Mouse (Mus musculus): ENCODE data around the gene Adat3. TPM values are rescaled to one million over a fixed set of nuclear protein-coding genes. Genes with fewer than 3 reads are reported as not detected.
A peak's percentile ranks its signal among the peaks of the same experiment; 100 is the strongest.

Adat3 gene
- polyA plus RNA-seq, 1 experiment from 2014 or later: 7.6 TPM

- no peaks in the 10 kb centered on the region for H3K27me3 ChIP-seq
- no peak overlapping the region for H3K27ac ChIP-seq
- no peak overlapping the region for H3K4me2 ChIP-seq (replicated peaks)
- peaks cover 52% of the 10 kb centered on the region for H3K36me3 ChIP-seq
- no peak overlapping the region for H3K9ac ChIP-seq
- ATAC-seq (ENCODE audit: low FRiP score, low read depth): no peak
- 66% methylated on average over 12 of the region's 12 CpGs for WGBS
- no peaks in the 10 kb centered on the region for H3K9me3 ChIP-seq
- peaks cover 26% of the 10 kb centered on the region for H3K4me1 ChIP-seq
- H3K4me3 ChIP-seq: no peak overlapping the region
Measured at GRCm38 (mm10) chr10:80584045-80584488, 18.6 kb upstream of the Adat3 start.

- peaks cover 28% of the 10 kb centered on the region for H3K4me1 ChIP-seq
- peak overlapping the region; percentile 28; the same call in 1 of the 2 replicates for H3K27ac ChIP-seq
- no peak for ATAC-seq (ENCODE audit: low FRiP score, low read depth)
- H3K4me2 ChIP-seq (replicated peaks): peak overlapping the region; percentile 4
- H3K27me3 ChIP-seq: no peaks in the 10 kb centered on the region
- H3K9ac ChIP-seq: no peak overlapping the region
- H3K9me3 ChIP-seq: no peaks in the 10 kb centered on the region
- WGBS: 75% methylated on average over 12 of the region's 12 CpGs
- peaks cover 52% of the 10 kb centered on the region for H3K36me3 ChIP-seq
- no peak overlapping the region for H3K4me3 ChIP-seq
Measured at GRCm38 (mm10) chr10:80584642-80585552, 17.8 kb upstream of the Adat3 start.

GRCm38 (mm10) chr10:80585581-80585980 is 17.1 kb upstream of the Adat3 start:
- H3K4me1 ChIP-seq: peaks cover 28% of the 10 kb centered on the region
- H3K27me3 ChIP-seq: no peaks in the 10 kb centered on the region
- H3K4me3 ChIP-seq: no peak overlapping the region
- H3K9ac ChIP-seq: 0 out of 2 replicates have a peak overlapping the region, but pooled peaks have one; percentile 0
- WGBS: 95% methylated on average over 8 of the region's 8 CpGs
- H3K36me3 ChIP-seq: peaks cover 52% of the 10 kb centered on the region
- no peaks in the 10 kb centered on the region for H3K9me3 ChIP-seq
- ATAC-seq (ENCODE audit: low FRiP score, low read depth): no peak
- H3K27ac ChIP-seq: no peak overlapping the region
- peak overlapping the region; percentile 0 for H3K4me2 ChIP-seq (replicated peaks)

GRCm38 (mm10) chr10:80586407-80587304 is 16.0 kb upstream of the Adat3 start:
- H3K36me3 ChIP-seq: peaks cover 47% of the 10 kb centered on the region
- H3K9ac ChIP-seq: peak overlapping the region; percentile 25; the same call in 1 of the 2 replicates
- peak overlapping the region; percentile 0 for H3K4me2 ChIP-seq (replicated peaks)
- H3K27me3 ChIP-seq: no peaks in the 10 kb centered on the region
- H3K27ac ChIP-seq: peak overlapping the region; percentile 39; the same call in 1 of the 2 replicates
- H3K9me3 ChIP-seq: no peaks in the 10 kb centered on the region
- H3K4me3 ChIP-seq: peak overlapping the region; percentile 14; the same call in 1 of the 2 replicates
- no peak for ATAC-seq (ENCODE audit: low FRiP score, low read depth)
- 94% methylated on average over 44 of the region's 51 CpGs for WGBS
- H3K4me1 ChIP-seq: peaks cover 28% of the 10 kb centered on the region

- 50% methylated on average over 4 of the region's 4 CpGs for WGBS
- Histone ChIP-seq H3K4me1 (peaks cover 28% of the 10 kb centered on the region), H3K27me3 (no peaks in the 10 kb centered on the region), H3K4me2 (replicated peaks) (peak overlapping the region; percentile 0), H3K36me3 (peaks cover 41% of the 10 kb centered on the region), H3K27ac (peak overlapping the region; percentile 39; the same call in 1 of the 2 replicates), H3K9ac (peak overlapping the region; percentile 25; the same call in 1 of the 2 replicates), H3K4me3 (no peak overlapping the region), H3K9me3 (no peaks in the 10 kb centered on the region)
- ATAC-seq (ENCODE audit: low FRiP score, low read depth): no peak
Measured at GRCm38 (mm10) chr10:80587305-80587657, 15.4 kb upstream of the Adat3 start.

- H3K4me2 ChIP-seq (replicated peaks): peak overlapping the region; percentile 98
- peaks cover 23% of the 10 kb centered on the region for H3K36me3 ChIP-seq
- no peaks in the 10 kb centered on the region for H3K9me3 ChIP-seq
- H3K27me3 ChIP-seq: no peaks in the 10 kb centered on the region
- peaks cover 28% of the 10 kb centered on the region for H3K4me1 ChIP-seq
- WGBS: 16% methylated on average over 12 of the region's 12 CpGs
- peak overlapping the region; percentile 92 for H3K4me3 ChIP-seq
- peak overlapping the region; percentile 96 for H3K9ac ChIP-seq
- H3K27ac ChIP-seq: 0 out of 2 replicates have a peak overlapping the region, but pooled peaks have one; percentile 6
- no peak for ATAC-seq (ENCODE audit: low FRiP score, low read depth)
Measured at GRCm38 (mm10) chr10:80589127-80589878, 13.4 kb upstream of the Adat3 start.

- Histone ChIP-seq H3K36me3 (peaks cover 15% of the 10 kb centered on the region), H3K4me2 (replicated peaks) (peak within 1 kb of the TSS; percentile 98), H3K4me3 (peak within 1 kb of the TSS; percentile 92), H3K27me3 (no peaks in the 10 kb centered on the region), H3K4me1 (peaks cover 23% of the 10 kb centered on the region), H3K27ac (peak within 1 kb of the TSS; percentile 6; the same call in 1 of the 2 replicates), H3K9me3 (no peaks in the 10 kb centered on the region), H3K9ac (peak within 1 kb of the TSS; percentile 96)
- peak; percentile 96 for ATAC-seq (ENCODE audit: low FRiP score, low read depth)
- WGBS: under 1% methylated on average over 64 of the region's 73 CpGs
Measured at GRCm38 (mm10) chr10:80589879-80590854, 12.5 kb upstream of the Adat3 start, which contains the start of gene Abhd17a. TSS of gene Abhd17a (minus strand) at chr10:80590341.

GRCm38 (mm10) chr10:80596318-80596717 is 6.4 kb upstream of the Adat3 start:
- Histone ChIP-seq H3K4me3 (no peak overlapping the region), H3K27ac (no peak overlapping the region), H3K4me2 (replicated peaks) (no peak overlapping the region), H3K4me1 (no peaks in the 10 kb centered on the region), H3K9me3 (no peaks in the 10 kb centered on the region), H3K27me3 (no peaks in the 10 kb centered on the region), H3K9ac (no peak overlapping the region), H3K36me3 (no peaks in the 10 kb centered on the region)
- 38% methylated on average over 4 of the region's 4 CpGs for WGBS
- ATAC-seq (ENCODE audit: low FRiP score, low read depth): no peak

GRCm38 (mm10) chr10:80603364-80603763 is 684 bp downstream of the Adat3 start:
- Histone ChIP-seq H3K9ac (peak overlapping the region; percentile 77), H3K4me2 (replicated peaks) (peak overlapping the region; percentile 96), H3K27me3 (no peaks in the 10 kb centered on the region), H3K27ac (peak overlapping the region; percentile 55), H3K9me3 (no peaks in the 10 kb centered on the region), H3K36me3 (peaks cover 27% of the 10 kb centered on the region), H3K4me1 (peaks cover 18% of the 10 kb centered on the region), H3K4me3 (peak overlapping the region; percentile 71)
- no peak for ATAC-seq (ENCODE audit: low FRiP score, low read depth)
- WGBS: 32% methylated on average over 7 of the region's 7 CpGs

- Histone ChIP-seq H3K9ac (peak overlapping the region; percentile 77), H3K9me3 (no peaks in the 10 kb centered on the region), H3K4me3 (peak overlapping the region; percentile 71), H3K4me2 (replicated peaks) (peak overlapping the region; percentile 96), H3K27me3 (no peaks in the 10 kb centered on the region), H3K36me3 (peaks cover 34% of the 10 kb centered on the region), H3K4me1 (peaks cover 18% of the 10 kb centered on the region), H3K27ac (no peak overlapping the region)
- ATAC-seq (ENCODE audit: low FRiP score, low read depth): no peak
- 93% methylated on average over 7 of the region's 7 CpGs for WGBS
Measured at GRCm38 (mm10) chr10:80604001-80604509, 1.4 kb downstream of the Adat3 start.

Measured in limb, embryonic 13.5 days (tissue).